ENCODE assay signal across 8 mouse cellular contexts in genomic region chr9:71960026-71960396, GRCm38 (mm10).
DNase-seq lines count a peak whose midpoint lies in the region; ATAC-seq and TF ChIP-seq lines count a peak whose summit lies in the region.

No protein-coding gene starts in this region.

- H3K9ac ChIP-seq in heart, embryonic 15.5 days = no peak overlapping the region
- H3K9ac ChIP-seq in heart, embryonic 11.5 days (ENCODE audit: low read depth, low read length) = no peak overlapping the region
- no peak overlapping the region for H3K9ac ChIP-seq in midbrain, embryonic 13.5 days (replicated peaks)
- no peak overlapping the region for H3K9ac ChIP-seq in hindbrain, postnatal 0 days (replicated peaks; ENCODE audit: low read length)

- H3K4me3 ChIP-seq in heart, embryonic 15.5 days = no peak overlapping the region
- H3K4me3 ChIP-seq in heart, embryonic 11.5 days (ENCODE audit: low read depth, low read length) = no peak overlapping the region
- H3K4me3 ChIP-seq in midbrain, embryonic 13.5 days (replicated peaks) = no peak overlapping the region
- H3K4me3 ChIP-seq in midbrain, embryonic 10.5 days = no peak overlapping the region
- H3K4me3 ChIP-seq in hindbrain, postnatal 0 days (ENCODE audit: low read length) = peak overlapping the region; percentile 26

- peak overlapping the region; percentile 62 for H3K27ac ChIP-seq in heart, embryonic 15.5 days
- H3K27ac ChIP-seq in heart, embryonic 11.5 days (ENCODE audit: low read depth, low read length) = no peak overlapping the region
- peak overlapping the region; percentile 56; the same call in 1 of the 2 replicates for H3K27ac ChIP-seq in midbrain, embryonic 13.5 days
- no peak overlapping the region for H3K27ac ChIP-seq in midbrain, embryonic 10.5 days (replicated peaks)
- H3K27ac ChIP-seq in hindbrain, postnatal 0 days = peak overlapping the region; percentile 22; the same call in 1 of the 2 replicates

- ATAC-seq in heart, embryonic 15.5 days (replicated peaks; ENCODE audit: insufficient number of reproducible peaks, insufficient read depth, low FRiP score, low read depth) = no peak
- ATAC-seq in heart, embryonic 11.5 days (replicated peaks; ENCODE audit: insufficient number of reproducible peaks, low FRiP score, low TSS enrichment) = no peak
- ATAC-seq in midbrain, embryonic 13.5 days = no peak
- ATAC-seq in hindbrain, postnatal 0 days = 0 out of 2 replicates have a peak, but pooled peaks have one; percentile 5

- no peaks in the 10 kb centered on the region for H3K27me3 ChIP-seq in heart, embryonic 15.5 days
- H3K27me3 ChIP-seq in heart, embryonic 11.5 days (ENCODE audit: control insufficient read depth, insufficient read depth, low read length) = no peaks in the 10 kb centered on the region
- H3K27me3 ChIP-seq in midbrain, embryonic 13.5 days = no peaks in the 10 kb centered on the region
- H3K27me3 ChIP-seq in midbrain, embryonic 10.5 days (ENCODE audit: low read depth, poor library complexity, severe bottlenecking) = no peaks in the 10 kb centered on the region
- H3K27me3 ChIP-seq in hindbrain, postnatal 0 days (ENCODE audit: insufficient read depth, low read length) = no peaks in the 10 kb centered on the region

- no peaks in the 10 kb centered on the region for H3K9me3 ChIP-seq in heart, embryonic 15.5 days (replicated peaks)
- H3K9me3 ChIP-seq in heart, embryonic 11.5 days (replicated peaks; ENCODE audit: control insufficient read depth, low read length) = no peaks in the 10 kb centered on the region
- H3K9me3 ChIP-seq in midbrain, embryonic 13.5 days = no peaks in the 10 kb centered on the region
- H3K9me3 ChIP-seq in midbrain, embryonic 10.5 days (replicated peaks) = no peaks in the 10 kb centered on the region
- H3K9me3 ChIP-seq in hindbrain, postnatal 0 days (ENCODE audit: low read length) = no peaks in the 10 kb centered on the region

- DNase-seq in midbrain, embryonic 10.5 days (ENCODE audit: low spot score) = no peak
- DNase-seq in hindbrain, postnatal 0 days (ENCODE audit: low spot score) = peak; percentile 67
- no peak for DNase-seq in thymus, postnatal 25 days
- DNase-seq in thymus, adult 18-20 months = no peak
- DNase-seq in frontal cortex, postnatal 14 days (ENCODE audit: low spot score in 2 of 2) = no peak

- peak; percentile 54 for TF ChIP-seq CTCF in hindbrain, postnatal 0 days (IDR thresholded peaks at IDR 0.05; ENCODE audit: low read depth)

- H3K36me3 ChIP-seq in heart, embryonic 15.5 days = no peaks in the 10 kb centered on the region
- no peaks in the 10 kb centered on the region for H3K36me3 ChIP-seq in heart, embryonic 11.5 days (ENCODE audit: control insufficient read depth, insufficient read depth, low read length)
- no peaks in the 10 kb centered on the region for H3K36me3 ChIP-seq in midbrain, embryonic 13.5 days
- H3K36me3 ChIP-seq in midbrain, embryonic 10.5 days = no peaks in the 10 kb centered on the region
- H3K36me3 ChIP-seq in hindbrain, postnatal 0 days (ENCODE audit: insufficient read depth, low read length) = no peaks in the 10 kb centered on the region

- H3K4me2 ChIP-seq in heart, embryonic 15.5 days = no peak overlapping the region; the same call in 1 of the 2 replicates
- no peak overlapping the region for H3K4me2 ChIP-seq in heart, embryonic 11.5 days
- peak overlapping the region; percentile 28; the same call in 1 of the 2 replicates for H3K4me2 ChIP-seq in midbrain, embryonic 13.5 days (replicated peaks)
- H3K4me2 ChIP-seq in hindbrain, postnatal 0 days (ENCODE audit: low read depth, low read length) = peak overlapping the region; percentile 47

- peaks cover 13% of the 10 kb centered on the region for H3K4me1 ChIP-seq in heart, embryonic 15.5 days (replicated peaks)
- H3K4me1 ChIP-seq in heart, embryonic 11.5 days (ENCODE audit: control insufficient read depth, insufficient read depth, low read length) = no peaks in the 10 kb centered on the region
- peaks cover 12% of the 10 kb centered on the region for H3K4me1 ChIP-seq in midbrain, embryonic 13.5 days (replicated peaks)
- H3K4me1 ChIP-seq in midbrain, embryonic 10.5 days = peaks cover 5% of the 10 kb centered on the region
- H3K4me1 ChIP-seq in hindbrain, postnatal 0 days (ENCODE audit: insufficient read depth, low read length) = no peaks in the 10 kb centered on the region

Comparison
In these comparisons a context has a peak if more than half of its experiments do, and no peak if none do; other contexts are left out.
1. H3K27ac ChIP-seq: peak in heart, embryonic 15.5 days (single experiment), midbrain, embryonic 13.5 days (single experiment) and hindbrain, postnatal 0 days (single experiment); none in heart, embryonic 11.5 days (single experiment) and midbrain, embryonic 10.5 days (single experiment).
2. H3K4me2 ChIP-seq: peak in midbrain, embryonic 13.5 days (single experiment) and hindbrain, postnatal 0 days (single experiment); none in heart, embryonic 15.5 days (single experiment) and heart, embryonic 11.5 days (single experiment).